Mouse (Mus musculus): ENCODE measurements around the gene Ppip5k2. TPM values are rescaled to one million over a fixed set of nuclear protein-coding genes. Genes with fewer than 3 reads are reported as not detected.
A peak's percentile ranks its signal among the peaks of the same experiment; 100 is the strongest.

Gene Ppip5k2
- polyA plus RNA-seq, 1 experiment from 2014 or later = 32.2 TPM

DNA sequence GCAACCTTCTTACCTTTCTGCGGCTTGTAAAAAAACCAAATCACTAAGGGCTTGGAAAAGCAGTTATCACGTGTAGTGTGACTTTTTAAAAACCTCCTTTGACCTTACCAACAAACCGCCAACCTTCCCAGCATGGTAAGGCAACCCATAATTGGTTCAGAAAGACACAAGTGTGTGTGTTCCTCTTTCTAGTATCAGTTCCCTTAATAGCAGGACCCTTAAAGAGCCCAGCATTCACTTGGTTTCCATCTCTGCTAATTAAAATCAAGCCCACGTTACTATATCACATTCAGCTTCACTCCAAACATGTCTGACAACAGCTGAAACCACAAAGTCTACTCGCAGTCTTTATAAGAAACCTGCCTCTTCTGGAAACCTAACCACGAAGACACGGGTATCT is 110.8 kb downstream of the Ppip5k2 start:
- 54% methylated on average over 7 of the region's 7 CpGs for WGBS
- ATAC-seq (ENCODE audit: insufficient number of reproducible peaks, insufficient read depth, low FRiP score, low TSS enrichment, low read depth) = no peak
- no peaks in the 10 kb centered on the region for H3K27me3 ChIP-seq
- H3K27ac ChIP-seq = no peak overlapping the region
- H3K9me3 ChIP-seq = no peaks in the 10 kb centered on the region
- H3K4me3 ChIP-seq = 0 out of 2 replicates have a peak overlapping the region, but pooled peaks have one; percentile 14
- H3K4me2 ChIP-seq = peak overlapping the region; percentile 90
- no peaks in the 10 kb centered on the region for H3K36me3 ChIP-seq
- H3K4me1 ChIP-seq = peaks cover 35% of the 10 kb centered on the region
- H3K9ac ChIP-seq = no peak overlapping the region

DNA sequence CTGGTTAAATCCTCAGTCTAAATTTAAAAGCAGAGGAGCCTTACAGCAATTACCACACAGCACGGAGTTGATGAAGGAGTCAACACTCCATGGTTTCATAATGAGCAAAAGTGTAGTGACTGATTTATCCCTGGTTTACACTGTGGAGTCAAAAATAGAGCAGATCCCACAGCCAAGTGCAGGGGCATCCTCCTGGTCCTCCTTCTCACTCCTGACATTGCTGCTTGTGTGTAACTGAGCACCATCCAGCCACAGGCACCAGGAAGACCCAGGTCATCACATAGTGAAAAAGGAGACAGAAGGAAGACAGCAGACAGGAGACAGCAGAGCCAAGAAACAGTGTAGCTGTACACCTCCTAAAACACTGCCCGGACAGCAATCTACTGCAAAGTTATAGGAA is 112.4 kb downstream of the Ppip5k2 start:
- no peak for ATAC-seq (ENCODE audit: insufficient number of reproducible peaks, insufficient read depth, low FRiP score, low TSS enrichment, low read depth)
- Histone ChIP-seq H3K36me3 (no peaks in the 10 kb centered on the region), H3K27ac (no peak overlapping the region), H3K27me3 (no peaks in the 10 kb centered on the region), H3K4me1 (peaks cover 35% of the 10 kb centered on the region), H3K4me3 (no peak overlapping the region), H3K9me3 (no peaks in the 10 kb centered on the region), H3K9ac (no peak overlapping the region), H3K4me2 (no peak overlapping the region)
- 72% methylated on average over 2 of the region's 2 CpGs for WGBS

DNA sequence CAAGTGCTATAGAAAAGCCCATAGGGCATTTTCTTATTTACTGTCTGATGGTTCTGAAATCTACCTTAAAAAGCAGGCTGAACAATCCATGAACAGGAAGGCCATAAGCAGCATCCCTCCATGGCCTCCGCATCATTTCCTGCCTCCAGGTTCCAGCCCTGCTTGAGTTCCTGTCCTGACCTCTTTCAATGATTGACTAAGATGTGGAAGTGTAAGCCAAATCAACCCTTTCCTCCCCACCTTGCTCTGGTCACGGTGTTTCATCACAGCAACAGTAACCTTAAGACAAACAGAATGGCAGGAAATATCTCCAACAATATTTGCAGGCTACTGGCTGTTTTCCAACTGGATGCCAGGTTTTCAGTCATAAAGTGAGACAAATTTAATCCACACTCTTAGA is 113.0 kb downstream of the Ppip5k2 start:
- Histone ChIP-seq H3K27ac (no peak overlapping the region), H3K9me3 (no peaks in the 10 kb centered on the region), H3K4me2 (no peak overlapping the region), H3K4me1 (peaks cover 35% of the 10 kb centered on the region), H3K4me3 (no peak overlapping the region), H3K36me3 (no peaks in the 10 kb centered on the region), H3K9ac (no peak overlapping the region), H3K27me3 (no peaks in the 10 kb centered on the region)
- ATAC-seq (ENCODE audit: insufficient number of reproducible peaks, insufficient read depth, low FRiP score, low TSS enrichment, low read depth) = no peak
- 62% methylated on average over 2 of the region's 2 CpGs for WGBS

Other genes with a start within 250 kb of the Ppip5k2 start
- 17.5 and 18.2 TPM in 2 replicates for gene D1Ertd622e, start 108.3 kb downstream of the Ppip5k2 start, polyA plus RNA-seq (2015; fragmentation: Nextera tagmentation; extraction: Ambion mirVana)
- 18.9 and 19.7 TPM in 2 replicates for gene Gin1, start 239 bp downstream of the Ppip5k2 start, polyA plus RNA-seq (2015; fragmentation: Nextera tagmentation; extraction: Ambion mirVana)

All from embryonic facial prominence, embryonic 13.5 days (tissue).